Mouse (Mus musculus) c-Kit-positive CD71-positive TER-119-negative erythroid progenitor cells, embryonic 14.5 days (primary cell): ENCODE results near the gene Gzmd.

Experiments
- DNase-seq: peaks from one replicate; pipeline ENCODE4 v3.0.0-alpha.2; 2013; ENCODE audit warnings: low read depth

Gzmd gene

DNA sequence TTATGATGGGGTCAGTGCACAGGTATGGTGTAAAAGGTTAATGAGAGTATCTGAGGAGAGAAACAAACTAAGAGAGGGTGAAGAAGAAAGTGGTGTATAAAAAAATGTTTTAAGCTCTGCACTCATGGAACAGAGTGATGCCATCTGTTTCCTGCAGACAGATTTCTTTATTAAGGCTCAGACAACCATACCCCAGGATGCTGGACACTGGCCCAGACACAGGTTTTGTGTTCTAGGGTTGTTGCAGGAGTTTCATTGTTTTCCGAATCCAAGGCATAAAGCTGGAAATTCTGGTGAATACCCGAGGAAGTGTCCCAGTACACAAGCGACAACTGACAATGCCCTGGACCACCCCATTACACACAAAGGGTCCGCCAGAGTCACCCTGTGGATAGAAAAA, 50.4 kb downstream of the Gzmd start:
- no peak for DNase-seq
